Mouse (Mus musculus): Measurements from ENCODE around the gene Lce1k. TPM values are rescaled to one million over a fixed set of nuclear protein-coding genes. Genes with fewer than 3 reads are reported as not detected.
"Not testable (repeated sequence)": the region's sequence is repeated elsewhere in the genome, so short reads cannot be mapped to it uniquely, and the experiment has no call there.

Gene Lce1k
- not detected in 2 replicates for polyA plus RNA-seq (2016; fragmentation: Nextera tagmentation; extraction: Ambion mirVana)

DNA sequence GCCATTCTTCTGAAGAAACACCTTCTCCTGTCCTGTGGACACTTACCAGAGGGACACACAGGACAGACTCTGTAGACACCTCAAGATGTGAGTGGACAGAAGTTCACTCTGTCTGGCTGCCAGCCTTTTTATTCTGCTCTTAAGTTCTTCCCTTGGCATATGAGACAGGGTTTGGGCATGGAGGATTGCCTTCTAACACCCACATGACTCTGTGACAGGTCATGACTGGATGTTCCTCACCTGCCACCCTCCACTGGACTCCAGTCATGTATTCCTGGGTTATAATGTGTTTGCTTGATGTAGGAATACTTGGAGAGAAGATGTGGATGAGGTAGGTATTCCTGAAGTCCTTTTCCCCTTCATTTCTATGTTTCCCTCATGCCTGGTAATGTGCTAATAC, at the start of gene Lce1k:
Lce1k (minus strand) TSS at position 101 of the 400 bp plus-strand sequence.
- no peak for ATAC-seq (ENCODE audit: low FRiP score, low read depth)
- H3K36me3 ChIP-seq = no peaks in the 10 kb centered on the region

DNA sequence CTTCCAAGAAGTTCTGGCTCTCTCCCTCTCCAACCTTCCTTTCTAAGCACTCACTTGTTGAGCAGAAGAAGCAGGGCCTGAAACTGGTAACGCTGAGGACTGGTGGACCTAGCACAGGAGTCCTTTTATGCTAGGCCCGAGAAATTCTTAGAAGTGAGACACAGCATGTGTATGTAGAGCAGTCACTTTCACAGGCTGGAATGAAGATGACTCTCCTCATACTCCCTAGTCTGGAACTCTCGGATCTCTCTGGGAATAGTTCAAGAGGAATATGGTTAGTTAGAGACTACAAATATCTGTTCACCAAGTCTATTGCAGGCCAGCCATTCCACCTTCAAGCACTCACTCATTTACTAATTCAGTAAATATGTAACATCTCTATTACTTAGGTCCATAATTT, 43.5 kb upstream of the Lce1k start, which contains the start of gene Lce1l:
Lce1l (minus strand) TSS at position 101 of the 400 bp plus-strand sequence.
- ATAC-seq (ENCODE audit: low FRiP score, low read depth) = no peak
- Histone ChIP-seq H3K9me3 (no peaks in the 10 kb centered on the region), H3K9ac (no peak within 1 kb of the TSS), H3K36me3 (no peaks in the 10 kb centered on the region), H3K27ac (no peak within 1 kb of the TSS), H3K27me3 (replicated peaks) (no peaks in the 10 kb centered on the region), H3K4me2 (replicated peaks) (no peak within 1 kb of the TSS), H3K4me3 (no peak within 1 kb of the TSS), H3K4me1 (no peaks in the 10 kb centered on the region)
- 90% methylated on average over 3 of the region's 3 CpGs for WGBS

More for the DNA sequence above, at the start of gene Lce1k:
- Histone ChIP-seq H3K4me2 (replicated peaks) (no peak within 1 kb of the TSS), H3K27ac (no peak within 1 kb of the TSS), H3K4me3 (no peak within 1 kb of the TSS), H3K9ac (no peak within 1 kb of the TSS), H3K27me3 (replicated peaks) (no peaks in the 10 kb centered on the region), H3K9me3 (no peaks in the 10 kb centered on the region), H3K4me1 (no peaks in the 10 kb centered on the region)

DNA sequence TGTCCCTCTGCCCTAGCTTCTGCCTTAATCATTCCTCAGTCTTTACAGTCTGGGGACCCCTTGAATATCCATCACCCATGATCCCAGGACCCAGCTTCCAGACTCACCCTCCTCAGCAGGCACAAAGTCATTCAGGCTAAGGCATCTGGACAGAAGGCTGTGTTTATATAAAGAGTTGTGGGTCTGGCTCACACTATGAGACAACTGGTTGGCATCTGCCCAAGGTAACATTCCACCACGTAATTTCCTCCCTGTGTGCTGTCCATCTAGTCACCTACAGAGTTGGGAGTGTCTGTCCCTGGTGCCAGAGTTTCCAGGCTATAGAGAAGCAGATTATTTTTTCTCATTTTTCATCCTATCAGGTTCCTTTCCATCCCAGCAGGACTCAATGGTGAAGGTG, 19.4 kb upstream of the Lce1k start, which contains the start of gene Kprp:
Kprp (minus strand) TSS at position 140 of the 400 bp plus-strand sequence.
- Histone ChIP-seq H3K27me3 (replicated peaks) (no peaks in the 10 kb centered on the region), H3K9me3 (no peaks in the 10 kb centered on the region; the same call in 1 of the 2 replicates), H3K4me3 (no peak within 1 kb of the TSS), H3K27ac (no peak within 1 kb of the TSS), H3K4me1 (no peaks in the 10 kb centered on the region), H3K36me3 (no peaks in the 10 kb centered on the region), H3K4me2 (replicated peaks) (no peak within 1 kb of the TSS), H3K9ac (no peak within 1 kb of the TSS)
- 74% methylated on average over 1 of the region's 1 CpGs for WGBS
- ATAC-seq (ENCODE audit: low FRiP score, low read depth) = no peak

DNA sequence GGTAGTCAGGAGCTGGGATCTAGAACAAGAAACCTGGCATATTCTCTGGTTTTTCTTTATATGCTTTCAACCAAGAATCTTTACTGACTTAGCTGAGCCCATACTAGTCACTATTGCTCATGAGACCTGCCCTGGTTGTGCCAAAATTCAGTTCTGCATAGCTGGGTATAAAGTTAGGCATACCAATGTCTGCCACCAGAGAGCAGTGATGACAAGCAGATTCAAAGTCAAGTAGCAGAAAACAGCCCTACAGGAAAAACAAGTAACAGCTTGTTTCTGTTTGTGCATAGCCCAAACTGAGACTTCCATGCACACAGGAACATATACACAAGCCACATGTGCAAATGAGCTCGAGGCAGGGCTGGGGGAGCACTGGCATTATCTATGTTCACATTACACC, 18.1 kb upstream of the Lce1k start:
- Histone ChIP-seq H3K4me2 (replicated peaks) (no peak overlapping the region), H3K4me3 (no peak overlapping the region), H3K27ac (no peak overlapping the region), H3K27me3 (replicated peaks) (no peaks in the 10 kb centered on the region), H3K36me3 (no peaks in the 10 kb centered on the region), H3K4me1 (no peaks in the 10 kb centered on the region), H3K9me3 (no peaks in the 10 kb centered on the region; the same call in 1 of the 2 replicates), H3K9ac (no peak overlapping the region)
- 34% methylated on average over 1 of the region's 1 CpGs for WGBS
- no peak for ATAC-seq (ENCODE audit: low FRiP score, low read depth)

DNA sequence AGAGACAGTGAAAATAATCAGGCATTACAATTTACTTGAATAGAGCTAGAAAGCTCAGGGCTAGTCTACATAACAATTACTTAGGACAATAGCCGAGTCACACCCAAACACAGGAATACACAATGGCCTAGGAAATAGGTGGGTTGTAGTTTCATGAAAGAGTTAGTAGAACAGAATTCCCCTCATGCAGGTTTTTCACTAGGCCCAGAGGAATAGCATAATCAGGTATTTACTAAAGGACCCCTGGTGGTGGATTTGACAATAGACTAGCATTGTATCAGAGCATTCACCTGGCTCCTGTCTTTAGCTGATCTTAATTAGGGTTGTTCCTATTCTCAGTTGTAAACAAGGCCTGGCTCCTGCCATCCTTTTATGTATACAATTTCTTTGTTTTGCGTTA, 8.3 kb upstream of the Lce1k start:
- H3K9me3 ChIP-seq; ATAC-seq (ENCODE audit: low FRiP score, low read depth); H3K27me3 ChIP-seq (replicated peaks); H3K4me3 ChIP-seq; H3K4me2 ChIP-seq (replicated peaks); H3K4me1 ChIP-seq; H3K36me3 ChIP-seq; H3K9ac ChIP-seq; H3K27ac ChIP-seq: not testable (repeated sequence)
- 93% methylated on average over 2 of the region's 2 CpGs for WGBS

DNA sequence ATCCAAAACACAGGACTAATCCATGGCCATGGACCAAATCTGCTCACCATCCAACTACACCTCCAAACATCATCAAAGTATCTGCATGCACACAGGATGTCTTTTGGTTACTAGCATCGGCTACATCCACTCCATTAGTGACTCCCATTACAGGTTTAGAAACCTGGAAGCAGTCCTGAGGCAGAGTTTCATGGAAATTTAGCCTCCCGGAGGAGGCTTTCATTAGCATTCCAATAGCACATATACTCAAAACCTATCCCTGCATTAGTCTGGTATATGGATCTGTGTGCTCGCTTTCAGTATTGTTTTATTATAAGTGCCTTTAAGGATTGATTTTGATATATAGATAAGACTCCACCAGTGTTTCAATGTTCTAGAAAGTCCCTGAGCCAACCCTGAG, 7.9 kb upstream of the Lce1k start:
- Histone ChIP-seq H3K36me3 (no peaks in the 10 kb centered on the region), H3K4me1 (no peaks in the 10 kb centered on the region), H3K9ac (no peak overlapping the region), H3K27ac (no peak overlapping the region), H3K9me3 (no peaks in the 10 kb centered on the region), H3K4me2 (replicated peaks) (no peak overlapping the region), H3K27me3 (replicated peaks) (no peaks in the 10 kb centered on the region), H3K4me3 (no peak overlapping the region)
- no peak for ATAC-seq (ENCODE audit: low FRiP score, low read depth)
- WGBS = 84% methylated on average over 3 of the region's 3 CpGs

DNA sequence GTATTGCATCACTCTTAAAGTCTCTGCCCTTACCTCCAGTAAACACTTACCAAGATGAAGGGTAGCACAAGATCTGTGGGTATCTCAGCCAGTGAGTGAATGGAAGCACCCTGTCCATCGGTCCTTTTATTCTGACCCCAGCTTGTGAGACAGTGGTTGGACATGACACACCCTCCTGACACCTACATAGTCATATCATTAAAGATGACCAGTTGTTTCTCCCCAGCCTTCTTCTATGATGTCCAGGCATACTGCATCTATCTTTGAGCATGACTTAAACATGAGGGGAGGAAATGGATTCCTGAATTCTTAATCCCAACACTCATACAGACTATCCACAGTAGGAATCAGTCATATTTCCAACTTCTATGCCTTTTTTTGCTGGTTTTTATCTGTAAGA, 17.3 kb downstream of the Lce1k start, which contains the start of gene Lce1j:
Lce1j (minus strand) TSS at position 101 of the 400 bp plus-strand sequence.
- Histone ChIP-seq H3K9ac (no peak within 1 kb of the TSS), H3K4me3 (no peak within 1 kb of the TSS), H3K27ac (no peak within 1 kb of the TSS), H3K9me3 (no peaks in the 10 kb centered on the region), H3K27me3 (replicated peaks) (no peaks in the 10 kb centered on the region), H3K4me2 (replicated peaks) (no peak within 1 kb of the TSS), H3K36me3 (no peaks in the 10 kb centered on the region), H3K4me1 (no peaks in the 10 kb centered on the region)
- ATAC-seq (ENCODE audit: low FRiP score, low read depth) = no peak
- 89% methylated on average over 1 of the region's 1 CpGs for WGBS

DNA sequence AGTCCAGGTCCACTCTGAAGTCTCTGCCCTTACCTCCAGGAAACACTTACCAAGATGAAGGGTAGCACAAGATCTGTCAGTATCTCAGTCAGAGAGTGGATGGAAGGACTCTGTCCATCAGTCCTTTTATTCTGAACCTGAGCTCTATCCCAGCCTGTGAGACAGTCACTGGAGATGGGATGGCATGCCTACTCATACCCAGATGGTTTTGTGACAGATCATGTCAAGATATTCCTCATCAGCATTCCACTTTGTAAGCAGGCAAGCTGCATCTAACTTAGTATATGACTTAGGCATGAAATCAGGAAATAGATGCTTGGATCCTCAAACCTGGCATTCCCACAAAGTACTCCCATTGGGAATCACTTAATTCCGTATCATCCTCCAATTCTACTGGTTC, 28.9 kb downstream of the Lce1k start, which contains the start of gene Lce1i:
Lce1i (minus strand) TSS at position 101 of the 400 bp plus-strand sequence.
- no peak within 1 kb of the TSS for H3K9ac ChIP-seq
- ATAC-seq (ENCODE audit: low FRiP score, low read depth) = no peak
- H3K27ac ChIP-seq = no peak within 1 kb of the TSS
- H3K4me3 ChIP-seq = no peak within 1 kb of the TSS
- H3K9me3 ChIP-seq = no peaks in the 10 kb centered on the region
- no peaks in the 10 kb centered on the region for H3K27me3 ChIP-seq (replicated peaks)
- H3K36me3 ChIP-seq = no peaks in the 10 kb centered on the region
- no peak within 1 kb of the TSS for H3K4me2 ChIP-seq (replicated peaks)
- WGBS = 89% methylated on average over 1 of the region's 1 CpGs
- no peaks in the 10 kb centered on the region for H3K4me1 ChIP-seq

DNA sequence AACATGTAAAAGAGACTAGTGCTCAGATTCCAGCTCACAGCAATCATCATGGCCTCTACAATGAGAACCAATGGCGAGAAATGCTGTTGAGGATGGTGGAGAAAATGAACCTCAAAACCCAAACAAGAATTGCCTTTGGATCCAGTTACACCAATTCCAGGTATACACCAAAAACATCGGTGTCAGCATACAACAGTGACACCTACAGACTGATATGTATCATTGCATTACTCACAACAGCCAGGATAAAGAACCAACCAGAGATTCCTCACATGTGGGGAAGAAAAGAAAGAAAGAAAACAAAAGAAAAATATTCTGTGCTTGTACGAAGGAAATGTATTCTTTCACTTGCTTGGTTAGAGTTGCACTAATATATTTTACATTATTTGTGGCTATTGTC, 36.1 kb downstream of the Lce1k start:
- Histone ChIP-seq H3K4me3 (no peak overlapping the region), H3K9ac (no peak overlapping the region), H3K4me1 (no peaks in the 10 kb centered on the region), H3K27ac (no peak overlapping the region), H3K36me3 (no peaks in the 10 kb centered on the region), H3K27me3 (replicated peaks) (no peaks in the 10 kb centered on the region), H3K9me3 (no peaks in the 10 kb centered on the region), H3K4me2 (replicated peaks) (no peak overlapping the region)
- no peak for ATAC-seq (ENCODE audit: low FRiP score, low read depth)
- WGBS = 32% methylated on average over 3 of the region's 3 CpGs

DNA sequence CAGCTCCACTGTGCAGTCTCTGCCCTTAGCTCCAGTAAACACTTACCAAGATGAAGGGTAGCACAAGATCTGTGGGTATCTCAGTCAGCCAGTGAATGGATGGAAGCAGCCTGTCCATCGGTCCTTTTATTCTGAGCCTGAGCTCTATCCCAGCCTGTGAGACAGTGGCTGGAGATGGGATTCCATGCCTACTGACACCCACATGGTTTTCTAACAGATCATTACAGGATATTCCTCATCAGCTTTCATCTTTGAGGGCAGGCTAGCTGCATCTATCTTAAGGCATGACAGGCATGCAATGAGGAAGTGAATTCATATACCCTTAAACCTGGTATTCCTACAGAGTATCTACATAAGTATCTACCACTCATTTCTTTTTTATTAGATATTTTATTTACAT, 42.7 kb downstream of the Lce1k start, which contains the start of gene Lce1h:
Lce1h (minus strand) TSS at position 101 of the 400 bp plus-strand sequence.
- Histone ChIP-seq H3K4me1 (no peaks in the 10 kb centered on the region), H3K4me2 (replicated peaks) (no peak within 1 kb of the TSS), H3K4me3 (no peak within 1 kb of the TSS), H3K9me3 (no peaks in the 10 kb centered on the region), H3K9ac (no peak within 1 kb of the TSS), H3K27ac (no peak within 1 kb of the TSS), H3K36me3 (no peaks in the 10 kb centered on the region), H3K27me3 (replicated peaks) (no peaks in the 10 kb centered on the region)
- no peak for ATAC-seq (ENCODE audit: low FRiP score, low read depth)
- 89% methylated on average over 1 of the region's 1 CpGs for WGBS

Other genes with a start within 250 kb of the Lce1k start
- gene Ivl, start 234.2 kb downstream of the Lce1k start, polyA plus RNA-seq (2016; fragmentation: Nextera tagmentation; extraction: Ambion mirVana) = 0.10 and 0.13 TPM in 2 replicates
- not detected in 2 replicates for gene Smcp, start 218.9 kb downstream of the Lce1k start, polyA plus RNA-seq (2016; fragmentation: Nextera tagmentation; extraction: Ambion mirVana)
- gene 2210017I01Rik, start 200.4 kb downstream of the Lce1k start, polyA plus RNA-seq (2016; fragmentation: Nextera tagmentation; extraction: Ambion mirVana) = not detected in 2 replicates
- not detected in 2 replicates for gene Lce6a, start 186.2 kb downstream of the Lce1k start, polyA plus RNA-seq (2016; fragmentation: Nextera tagmentation; extraction: Ambion mirVana)
- not detected in 2 replicates for gene Lce1a1, start 159.6 kb downstream of the Lce1k start, polyA plus RNA-seq (2016; fragmentation: Nextera tagmentation; extraction: Ambion mirVana)
- gene Lce1b, start 151.0 kb downstream of the Lce1k start, polyA plus RNA-seq (2016; fragmentation: Nextera tagmentation; extraction: Ambion mirVana) = not detected in 2 replicates
- not detected in 2 replicates for gene Lce1a2, start 137.6 kb downstream of the Lce1k start, polyA plus RNA-seq (2016; fragmentation: Nextera tagmentation; extraction: Ambion mirVana)
- not detected in 2 replicates for gene Lce1c, start 128.6 kb downstream of the Lce1k start, polyA plus RNA-seq (2016; fragmentation: Nextera tagmentation; extraction: Ambion mirVana)
- not detected in 2 replicates for gene Lce1d, start 120.7 kb downstream of the Lce1k start, polyA plus RNA-seq (2016; fragmentation: Nextera tagmentation; extraction: Ambion mirVana)
- not detected in 2 replicates for gene Lce1e, start 98.8 kb downstream of the Lce1k start, polyA plus RNA-seq (2016; fragmentation: Nextera tagmentation; extraction: Ambion mirVana)
- not detected in 2 replicates for gene Lce1f, start 87.5 kb downstream of the Lce1k start, polyA plus RNA-seq (2016; fragmentation: Nextera tagmentation; extraction: Ambion mirVana)
- not detected in 2 replicates for gene Gm38119, start 68.8 kb downstream of the Lce1k start, polyA plus RNA-seq (2016; fragmentation: Nextera tagmentation; extraction: Ambion mirVana)
- gene Lce1g, start 55.6 kb downstream of the Lce1k start, polyA plus RNA-seq (2016; fragmentation: Nextera tagmentation; extraction: Ambion mirVana) = not detected in 2 replicates
- gene Lce1h, start 42.8 kb downstream of the Lce1k start, polyA plus RNA-seq (2016; fragmentation: Nextera tagmentation; extraction: Ambion mirVana) = not detected in 2 replicates
- not detected in 2 replicates for gene Lce1i, start 29.0 kb downstream of the Lce1k start, polyA plus RNA-seq (2016; fragmentation: Nextera tagmentation; extraction: Ambion mirVana)
- not detected in 2 replicates for gene Lce1j, start 17.4 kb downstream of the Lce1k start, polyA plus RNA-seq (2016; fragmentation: Nextera tagmentation; extraction: Ambion mirVana)
- gene Kprp, start 19.4 kb upstream of the Lce1k start, polyA plus RNA-seq (2016; fragmentation: Nextera tagmentation; extraction: Ambion mirVana) = not detected in 2 replicates
- not detected in 2 replicates for gene Lce1l, start 43.4 kb upstream of the Lce1k start, polyA plus RNA-seq (2016; fragmentation: Nextera tagmentation; extraction: Ambion mirVana)
- gene 2310050C09Rik, start 62.3 kb upstream of the Lce1k start, polyA plus RNA-seq (2016; fragmentation: Nextera tagmentation; extraction: Ambion mirVana) = not detected in 2 replicates
- gene Lce3a, start 118.3 kb upstream of the Lce1k start, polyA plus RNA-seq (2016; fragmentation: Nextera tagmentation; extraction: Ambion mirVana) = not detected in 2 replicates
- gene Lce3b, start 125.1 kb upstream of the Lce1k start, polyA plus RNA-seq (2016; fragmentation: Nextera tagmentation; extraction: Ambion mirVana) = not detected in 2 replicates
- not detected in 2 replicates for gene Lce3c, start 136.6 kb upstream of the Lce1k start, polyA plus RNA-seq (2016; fragmentation: Nextera tagmentation; extraction: Ambion mirVana)
- not detected in 2 replicates for gene Lce3d, start 149.5 kb upstream of the Lce1k start, polyA plus RNA-seq (2016; fragmentation: Nextera tagmentation; extraction: Ambion mirVana)
- not detected in 2 replicates for gene Lce3e, start 159.2 kb upstream of the Lce1k start, polyA plus RNA-seq (2016; fragmentation: Nextera tagmentation; extraction: Ambion mirVana)
- gene Lce3f, start 184.3 kb upstream of the Lce1k start, polyA plus RNA-seq (2016; fragmentation: Nextera tagmentation; extraction: Ambion mirVana) = not detected in 2 replicates
- 0.32 TPM in 1 of 2 replicates, not detected in the other for gene Crct1, start 207.8 kb upstream of the Lce1k start, polyA plus RNA-seq (2016; fragmentation: Nextera tagmentation; extraction: Ambion mirVana)
- gene Lce1m, start 211.2 kb upstream of the Lce1k start, polyA plus RNA-seq (2016; fragmentation: Nextera tagmentation; extraction: Ambion mirVana) = not detected in 2 replicates